Mouse (Mus musculus) midbrain, embryonic 12.5 days (tissue): Measurements from ENCODE around the gene Fntb. TPM values are rescaled to one million over a fixed set of nuclear protein-coding genes. Genes with fewer than 3 reads are reported as not detected.

Experiments used
- ATAC-seq: fragments of 200-750 bp; cut with Nextera tagmentation; 2 replicates; pipeline ENCODE4 v1.8.0; 2017; ENCODE audit warnings: low read depth, moderate TSS enrichment, moderate library complexity; ENCODE audit not compliant: low FRiP score
- H3K27ac ChIP-seq: fragments of 300-500 bp; sonication (generic); replicated peaks from 2 replicates; pipeline ENCODE4 v1.5.1; 2016; ENCODE audit warnings: mild to moderate bottlenecking
- H3K27me3 ChIP-seq: fragments of 300-500 bp; sonication (generic); 2 replicates; pipeline ENCODE4 v1.6.1; 2016; ENCODE audit warnings: mild to moderate bottlenecking
- H3K36me3 ChIP-seq: fragments of 300-500 bp; sonication (generic); 2 replicates; pipeline ENCODE4 v1.6.1; 2016
- H3K4me1 ChIP-seq: fragments of 300-500 bp; sonication (generic); 2 replicates; pipeline ENCODE4 v1.6.1; 2016
- H3K4me2 ChIP-seq: fragments of 300-500 bp; sonication (generic); replicated peaks from 2 replicates; pipeline ENCODE4 v1.6.1; 2016; ENCODE audit warnings: mild to moderate bottlenecking, moderate library complexity
- H3K4me3 ChIP-seq: fragments of 300-500 bp; sonication (generic); 2 replicates; pipeline ENCODE4 v1.5.1; 2016; ENCODE audit warnings: mild to moderate bottlenecking
- H3K9ac ChIP-seq: fragments of 300-500 bp; sonication (generic); replicated peaks from 2 replicates; pipeline ENCODE4 v1.6.1; 2016; ENCODE audit warnings: mild to moderate bottlenecking, moderate library complexity
- H3K9me3 ChIP-seq: fragments of 300-500 bp; sonication (generic); 2 replicates; pipeline ENCODE4 v1.6.1; 2016; ENCODE audit warnings: mild to moderate bottlenecking
- WGBS: fragments of 180-500 bp; shearing (Covaris S2); methylation state at CpG from one replicate; pipeline ENCODE4 v1.1.7; 2016; 5-methylcytosine and 5-hydroxymethylcytosine counted together
- polyA plus RNA-seq: library from polyadenylated mRNA; unstranded; fragments of >200 nt; fragmentation: Nextera tagmentation; extraction: Ambion mirVana; gene quantifications from 2 replicates; pipeline ENCODE4 v1.2.1, GENCODE M21; 2016

Gene Fntb
- polyA plus RNA-seq, 1 experiment from 2014 or later: 36.9 TPM

GRCm38 (mm10) chr12:76954698-76955423, 189.5 kb downstream of the Fntb start:
- no peak overlapping the region for H3K4me3 ChIP-seq
- no peak for ATAC-seq
- no peaks in the 10 kb centered on the region for H3K4me1 ChIP-seq
- no peaks in the 10 kb centered on the region for H3K27me3 ChIP-seq
- no peaks in the 10 kb centered on the region for H3K9me3 ChIP-seq
- H3K36me3 ChIP-seq: peaks cover 74% of the 10 kb centered on the region
- H3K9ac ChIP-seq: 0 out of 2 replicates have a peak overlapping the region, but pooled peaks have one; percentile 2
- no peak overlapping the region for H3K27ac ChIP-seq
- 87% methylated on average over 10 of the region's 10 CpGs for WGBS
- H3K4me2 ChIP-seq: no peak overlapping the region

- no peak overlapping the region for H3K4me3 ChIP-seq
- H3K27me3 ChIP-seq: no peaks in the 10 kb centered on the region
- no peak overlapping the region for H3K4me2 ChIP-seq
- no peak overlapping the region for H3K9ac ChIP-seq
- H3K9me3 ChIP-seq: no peaks in the 10 kb centered on the region
- H3K36me3 ChIP-seq: peaks cover 47% of the 10 kb centered on the region
- no peak for ATAC-seq
- H3K27ac ChIP-seq: no peak overlapping the region
- peaks cover 10% of the 10 kb centered on the region for H3K4me1 ChIP-seq
- WGBS: 90% methylated on average over 5 of the region's 5 CpGs
These were observed 192.3 kb downstream of the Fntb start for GRCm38 (mm10) chr12:76957688-76958087.

DNA sequence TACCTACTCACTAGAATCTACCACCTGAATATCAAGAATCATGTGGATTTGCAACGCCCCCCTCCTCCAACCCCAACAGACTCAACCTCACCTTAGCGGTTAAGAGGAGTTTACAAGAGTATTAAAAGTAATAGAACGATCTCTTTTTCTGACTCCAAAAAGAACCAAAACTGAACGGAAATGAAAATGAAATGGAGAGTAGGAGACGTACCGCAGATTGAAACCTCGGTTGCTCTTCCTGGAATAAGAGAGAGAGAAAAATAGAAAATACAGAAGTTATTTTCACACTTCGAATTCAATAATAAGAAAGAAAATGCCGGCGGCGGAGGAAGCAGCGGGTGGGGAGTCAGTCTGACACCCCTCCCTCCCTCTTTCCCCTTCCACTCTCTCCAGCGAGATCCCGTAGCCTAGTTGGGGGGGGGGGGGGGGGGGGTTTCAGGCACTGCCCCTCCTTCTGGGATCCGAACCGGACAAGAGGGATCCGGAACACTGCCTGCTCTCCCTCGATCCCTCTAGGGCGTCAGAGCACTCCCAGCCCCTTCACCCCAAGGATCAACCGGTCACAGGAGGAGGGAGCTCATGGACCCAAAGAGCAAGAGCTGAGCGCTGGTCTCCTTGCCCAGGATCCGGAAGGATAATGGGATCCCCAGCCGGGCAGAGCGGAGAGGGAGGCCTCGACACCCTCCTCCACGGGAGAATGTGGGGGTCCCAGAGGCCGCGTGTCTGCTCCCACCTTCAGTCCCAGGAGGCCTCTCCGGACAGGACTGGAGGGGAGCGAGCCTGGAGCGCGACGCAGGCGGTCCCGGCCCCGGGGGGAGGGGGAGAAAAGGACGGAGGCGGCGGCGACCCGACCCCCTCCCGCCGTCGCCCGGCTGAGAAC, 195.9 kb downstream of the Fntb start:
- Histone ChIP-seq H3K27ac (peak overlapping the region; percentile 55), H3K9me3 (no peaks in the 10 kb centered on the region), H3K27me3 (no peaks in the 10 kb centered on the region), H3K4me2 (peak overlapping the region; percentile 94), H3K4me1 (peaks cover 13% of the 10 kb centered on the region), H3K4me3 (peak overlapping the region; percentile 94), H3K9ac (peak overlapping the region; percentile 90), H3K36me3 (peaks cover 18% of the 10 kb centered on the region)
- peak; percentile 39 for ATAC-seq
- WGBS: 6% methylated on average over 40 of the region's 45 CpGs

GRCm38 (mm10) chr12:76961932-76962891, 196.8 kb downstream of the Fntb start, which contains the start of gene Max:
Gene Max, minus strand, starts transcription at chr12:76962201.
- no peaks in the 10 kb centered on the region for H3K27me3 ChIP-seq
- peak; percentile 99 for ATAC-seq
- peak within 1 kb of the TSS; percentile 90 for H3K9ac ChIP-seq
- peaks cover 13% of the 10 kb centered on the region for H3K4me1 ChIP-seq
- H3K36me3 ChIP-seq: peaks cover 14% of the 10 kb centered on the region
- H3K4me3 ChIP-seq: peak within 1 kb of the TSS; percentile 94
- peak within 1 kb of the TSS; percentile 55 for H3K27ac ChIP-seq
- peak within 1 kb of the TSS; percentile 94 for H3K4me2 ChIP-seq
- no peaks in the 10 kb centered on the region for H3K9me3 ChIP-seq
- WGBS: under 1% methylated on average over 64 of the region's 73 CpGs

- no peaks in the 10 kb centered on the region for H3K27me3 ChIP-seq
- WGBS: 6% methylated on average over 5 of the region's 5 CpGs
These were observed 199.7 kb downstream of the Fntb start for GRCm38 (mm10) chr12:76965089-76965488.

DNA sequence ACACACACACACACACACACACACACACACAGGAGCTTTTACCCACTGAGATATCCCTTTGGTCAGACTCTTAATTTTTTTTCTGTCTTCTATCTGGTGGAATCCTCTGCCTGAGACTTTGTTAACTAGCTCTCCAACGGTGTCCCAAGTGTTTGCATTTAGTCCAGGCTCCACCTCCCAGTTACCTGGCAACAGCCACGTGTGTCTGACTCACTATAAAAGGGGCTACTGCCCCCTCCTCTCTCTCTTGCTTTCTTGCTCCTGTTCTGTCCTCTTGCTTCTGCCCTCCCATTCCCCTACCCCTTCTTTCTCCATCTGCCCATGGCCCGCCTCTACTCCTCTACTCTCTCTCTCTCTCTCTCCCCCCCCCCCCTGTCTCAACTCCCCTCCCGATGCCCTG, 200.5 kb downstream of the Fntb start:
- Histone ChIP-seq H3K4me2 (no peak overlapping the region), H3K9me3 (no peaks in the 10 kb centered on the region), H3K9ac (no peak overlapping the region), H3K27ac (no peak overlapping the region), H3K4me1 (peaks cover 11% of the 10 kb centered on the region), H3K4me3 (no peak overlapping the region), H3K27me3 (no peaks in the 10 kb centered on the region), H3K36me3 (no peaks in the 10 kb centered on the region)
- 0% methylated on average over 3 of the region's 4 CpGs for WGBS
- no peak for ATAC-seq

More at GRCm38 (mm10) chr12:76965089-76965488, 199.7 kb downstream of the Fntb start:
- Histone ChIP-seq H3K4me1 (peaks cover 13% of the 10 kb centered on the region), H3K4me2 (no peak overlapping the region), H3K36me3 (no peaks in the 10 kb centered on the region), H3K9ac (no peak overlapping the region), H3K4me3 (no peak overlapping the region), H3K9me3 (no peaks in the 10 kb centered on the region), H3K27ac (no peak overlapping the region)
- no peak for ATAC-seq

Other genes with a start within 250 kb of the Fntb start
- 1.3 and 1.8 TPM in 2 replicates for gene Plekhg3, start 234.7 kb upstream of the Fntb start, polyA plus RNA-seq
- gene Sptb, start 55.0 kb upstream of the Fntb start, polyA plus RNA-seq: 2.4 and 2.6 TPM in 2 replicates
- gene Churc1, start 51 bp upstream of the Fntb start, polyA plus RNA-seq: 81.4 and 89.3 TPM in 2 replicates
- not detected in 2 replicates for gene Gpx2, start 30.0 kb downstream of the Fntb start, polyA plus RNA-seq
- gene Rab15, start 57.3 kb downstream of the Fntb start, polyA plus RNA-seq: 14.7 and 16.0 TPM in 2 replicates
- 13.8 and 16.5 TPM in 2 replicates for gene Max, start 196.6 kb downstream of the Fntb start, polyA plus RNA-seq